Mouse (Mus musculus) bone marrow macrophage, adult 2 months (primary cell): ENCODE data around the gene Tmem178b.

ENCODE experiments used
- CTCF ChIP-seq: IDR thresholded peaks from 2 replicates; pipeline ENCODE4 v1.5.1; 2012; ENCODE audit warnings: low read depth, mild to moderate bottlenecking, low read length, moderate library complexity
- POLR2A ChIP-seq: IDR thresholded peaks from 2 replicates; pipeline ENCODE4 v1.6.1; 2012; ENCODE audit warnings: mild to moderate bottlenecking, low read depth, low read length, borderline replicate concordance

DNA sequence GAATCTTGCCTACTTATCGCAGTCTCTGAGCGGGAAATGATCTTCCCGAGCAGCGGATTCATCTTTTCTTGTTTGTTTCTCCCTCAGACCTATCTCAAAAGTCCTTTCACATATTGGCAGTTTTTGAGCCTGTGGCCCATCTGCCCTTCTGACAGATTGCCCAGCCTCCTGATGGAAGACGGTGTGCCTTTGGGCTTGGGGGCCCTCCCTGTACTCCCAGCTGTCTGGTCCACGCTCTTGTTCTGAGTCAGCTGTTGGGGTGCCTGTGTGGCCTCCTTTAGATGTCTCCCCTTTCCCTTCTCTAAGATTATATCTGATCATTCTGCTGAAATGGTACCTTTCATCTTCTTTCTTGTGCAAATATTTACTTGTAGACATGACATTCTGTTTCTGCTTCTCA is 195.4 kb downstream of the Tmem178b start:
- no peak for TF ChIP-seq CTCF
- TF ChIP-seq POLR2A, result no peak
